Mouse (Mus musculus) lung, postnatal 0 days (tissue): ENCODE results near the gene Gpr1.

Experiments
- CTCF ChIP-seq: IDR thresholded peaks from 2 replicates; pipeline ENCODE4 v1.5.1; 2016; ENCODE audit warnings: antibody characterized with exemption, mild to moderate bottlenecking
- EP300 ChIP-seq: IDR thresholded peaks from 2 replicates; pipeline ENCODE4 v1.6.1; 2016; ENCODE audit warnings: antibody characterized with exemption, mild to moderate bottlenecking, control low read depth

GRCm38 (mm10) chr1:63204660-63205394 lies 9.5 kb downstream of the Gpr1 start:
- TF ChIP-seq CTCF (no peak), EP300 (no peak)
